Mouse (Mus musculus) kidney, embryonic 15.5 days (tissue): Measurements from ENCODE around the gene Timeless. TPM values are rescaled to one million over a fixed set of nuclear protein-coding genes. Genes with fewer than 3 reads are reported as not detected.
"Not testable (repeated sequence)": the region's sequence is repeated elsewhere in the genome, so short reads cannot be mapped to it uniquely, and the experiment has no call there.

Experiments used
- ATAC-seq: fragments of 200-750 bp; cut with Nextera tagmentation; replicated peaks from 2 replicates; pipeline ENCODE4 v1.8.0; 2017; ENCODE audit warnings: moderate TSS enrichment; ENCODE audit not compliant: low FRiP score
- H3K27ac ChIP-seq: fragments of 300-500 bp; sonication (generic); 2 replicates; pipeline ENCODE4 v1.5.1; 2015; ENCODE audit warnings: mild to moderate bottlenecking, inconsistent platforms
- H3K27me3 ChIP-seq: fragments of 300-500 bp; sonication (generic); 2 replicates; pipeline ENCODE4 v1.6.1; 2015; ENCODE audit warnings: inconsistent platforms
- H3K36me3 ChIP-seq: fragments of 300-500 bp; sonication (generic); 2 replicates; pipeline ENCODE4 v1.6.1; 2015; ENCODE audit warnings: inconsistent platforms
- H3K4me1 ChIP-seq: fragments of 300-500 bp; sonication (generic); 2 replicates; pipeline ENCODE4 v1.6.1; 2015; ENCODE audit warnings: inconsistent platforms
- H3K4me2 ChIP-seq: fragments of 300-500 bp; sonication (generic); 2 replicates; pipeline ENCODE4 v1.6.1; 2015; ENCODE audit warnings: moderate library complexity, mild to moderate bottlenecking, inconsistent platforms
- H3K4me3 ChIP-seq: fragments of 300-500 bp; sonication (generic); replicated peaks from 2 replicates; pipeline ENCODE4 v1.5.1; 2015; ENCODE audit warnings: mild to moderate bottlenecking, inconsistent platforms
- H3K9ac ChIP-seq: fragments of 300-500 bp; sonication (generic); 2 replicates; pipeline ENCODE4 v1.6.1; 2015; ENCODE audit warnings: mild to moderate bottlenecking, inconsistent platforms
- H3K9me3 ChIP-seq: fragments of 300-500 bp; sonication (generic); replicated peaks from 2 replicates; pipeline ENCODE4 v1.6.1; 2016; ENCODE audit warnings: inconsistent platforms
- WGBS: fragments of 180-500 bp; shearing (Covaris S2); methylation state at CpG from one replicate; pipeline ENCODE4 v1.1.7; 2015; ENCODE audit warnings: mixed read lengths; 5-methylcytosine and 5-hydroxymethylcytosine counted together
- polyA plus RNA-seq: library from polyadenylated mRNA; unstranded; fragments of >200 nt; fragmentation: Nextera tagmentation; extraction: Ambion mirVana; gene quantifications from 2 replicates; pipeline ENCODE4 v1.2.1, GENCODE M21; 2015

Timeless gene
- polyA plus RNA-seq, 1 experiment from 2014 or later, result 71.7 TPM

GRCm38 (mm10) chr10:128280943-128281342 is 49.1 kb downstream of the Timeless start:
- ATAC-seq, result no peak
- no peak overlapping the region for H3K27ac ChIP-seq
- no peak overlapping the region for H3K4me3 ChIP-seq
- 84% methylated on average over 6 of the region's 6 CpGs for WGBS
- H3K9ac ChIP-seq, result no peak overlapping the region
- no peaks in the 10 kb centered on the region for H3K9me3 ChIP-seq
- no peak overlapping the region for H3K4me2 ChIP-seq
- H3K36me3 ChIP-seq, result peaks cover 55% of the 10 kb centered on the region
- no peaks in the 10 kb centered on the region for H3K4me1 ChIP-seq
- no peaks in the 10 kb centered on the region for H3K27me3 ChIP-seq

- H3K4me3 ChIP-seq, result no peak overlapping the region
- 92% methylated on average over 14 of the region's 14 CpGs for WGBS
Measured at GRCm38 (mm10) chr10:128281682-128282081, 49.8 kb downstream of the Timeless start.

DNA sequence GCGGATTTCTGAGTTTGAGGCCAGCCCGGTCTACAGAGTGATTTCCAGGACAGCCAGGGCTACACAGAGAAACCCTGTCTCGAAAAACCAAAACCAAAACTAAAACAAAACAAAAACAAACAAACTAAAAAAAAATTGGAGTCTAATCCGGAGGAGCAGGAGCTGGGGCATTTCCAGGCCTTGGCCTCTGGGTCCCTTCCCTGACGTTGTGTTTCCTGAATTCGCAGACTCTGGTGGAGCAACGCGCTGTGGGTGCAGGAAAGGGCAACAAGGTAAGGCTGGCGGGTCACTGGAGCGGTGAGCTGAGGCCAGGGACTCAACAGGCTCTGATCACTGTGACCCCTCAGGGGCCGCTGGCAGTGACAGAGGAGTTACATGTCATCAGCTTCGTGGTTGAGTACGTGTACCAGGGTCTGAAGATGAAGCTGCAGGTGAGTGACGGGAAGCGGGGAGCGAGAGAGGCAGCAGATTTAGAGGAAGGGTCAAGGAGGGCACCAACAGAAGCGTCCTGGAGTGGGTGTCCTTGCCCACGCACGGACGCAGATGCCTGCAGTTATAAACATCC is 51.1 kb downstream of the Timeless start:
- Histone ChIP-seq H3K27ac (no peak overlapping the region), H3K27me3 (no peaks in the 10 kb centered on the region), H3K36me3 (peaks cover 61% of the 10 kb centered on the region), H3K9ac (no peak overlapping the region), H3K9me3 (no peaks in the 10 kb centered on the region), H3K4me2 (no peak overlapping the region), H3K4me3 (no peak overlapping the region), H3K4me1 (no peaks in the 10 kb centered on the region)
- no peak for ATAC-seq
- 71% methylated on average over 20 of the region's 20 CpGs for WGBS

More at GRCm38 (mm10) chr10:128281682-128282081, 49.8 kb downstream of the Timeless start:
- Histone ChIP-seq H3K27ac (no peak overlapping the region), H3K9me3 (no peaks in the 10 kb centered on the region), H3K27me3 (no peaks in the 10 kb centered on the region), H3K4me2 (no peak overlapping the region), H3K4me1 (no peaks in the 10 kb centered on the region), H3K36me3 (peaks cover 63% of the 10 kb centered on the region), H3K9ac (no peak overlapping the region)
- no peak for ATAC-seq

GRCm38 (mm10) chr10:128283604-128284579 is 52.0 kb downstream of the Timeless start:
- no peaks in the 10 kb centered on the region for H3K9me3 ChIP-seq
- no peaks in the 10 kb centered on the region for H3K27me3 ChIP-seq
- ATAC-seq, result peak; percentile 43; the same call in 1 of the 2 replicates
- WGBS, result 65% methylated on average over 31 of the region's 31 CpGs
- no peak overlapping the region for H3K9ac ChIP-seq
- H3K27ac ChIP-seq, result no peak overlapping the region
- H3K4me1 ChIP-seq, result no peaks in the 10 kb centered on the region
- H3K4me2 ChIP-seq, result no peak overlapping the region
- H3K36me3 ChIP-seq, result peaks cover 60% of the 10 kb centered on the region
- no peak overlapping the region for H3K4me3 ChIP-seq

DNA sequence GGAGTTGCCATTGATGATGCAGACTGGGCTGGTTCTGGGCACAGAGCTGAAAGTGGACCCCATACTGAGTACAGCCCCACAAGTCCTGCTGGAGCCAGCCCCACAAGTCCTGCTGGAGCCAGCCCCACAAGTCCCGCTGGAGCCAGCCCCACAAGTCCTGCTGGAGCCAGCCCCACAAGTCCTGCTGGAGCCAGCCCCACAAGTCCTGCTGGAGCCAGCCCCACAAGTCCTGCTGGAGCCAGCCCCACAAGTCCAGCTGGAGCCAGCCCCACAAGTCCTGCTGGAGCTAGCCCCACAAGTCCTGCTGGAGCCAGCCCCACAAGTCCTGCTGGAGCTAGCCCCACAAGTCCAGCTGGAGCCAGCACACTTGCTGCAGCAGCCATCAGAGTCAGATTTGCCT is 58.7 kb downstream of the Timeless start:
- not testable (repeated sequence) for H3K27me3 ChIP-seq, H3K4me3 ChIP-seq, H3K4me2 ChIP-seq, H3K27ac ChIP-seq, H3K9me3 ChIP-seq, H3K4me1 ChIP-seq, ATAC-seq, H3K9ac ChIP-seq
- H3K36me3 ChIP-seq, result peaks cover 46% of the 10 kb centered on the region
- WGBS, result 75% methylated on average over 1 of the region's 1 CpGs

GRCm38 (mm10) chr10:128296370-128297090 is 64.7 kb downstream of the Timeless start:
- Histone ChIP-seq H3K9ac (no peak overlapping the region), H3K4me1 (peaks cover 5% of the 10 kb centered on the region), H3K4me3 (no peak overlapping the region), H3K27ac (no peak overlapping the region), H3K9me3 (no peaks in the 10 kb centered on the region), H3K27me3 (no peaks in the 10 kb centered on the region), H3K36me3 (peaks cover 14% of the 10 kb centered on the region), H3K4me2 (no peak overlapping the region)
- 80% methylated on average over 13 of the region's 13 CpGs for WGBS
- ATAC-seq, result no peak

GRCm38 (mm10) chr10:128297221-128297620 is 65.4 kb downstream of the Timeless start:
- Histone ChIP-seq H3K9ac (no peak overlapping the region), H3K4me2 (no peak overlapping the region), H3K4me3 (no peak overlapping the region), H3K36me3 (peaks cover 7% of the 10 kb centered on the region), H3K27me3 (no peaks in the 10 kb centered on the region), H3K27ac (no peak overlapping the region), H3K9me3 (no peaks in the 10 kb centered on the region), H3K4me1 (peaks cover 6% of the 10 kb centered on the region)
- 83% methylated on average over 4 of the region's 4 CpGs for WGBS
- ATAC-seq, result no peak

- Histone ChIP-seq H3K4me3 (no peak overlapping the region), H3K4me2 (no peak overlapping the region), H3K36me3 (0 out of 2 replicates have a peak, but pooled peaks cover 3% of the 10 kb centered on the region), H3K9ac (no peak overlapping the region), H3K27ac (no peak overlapping the region), H3K9me3 (no peaks in the 10 kb centered on the region), H3K27me3 (no peaks in the 10 kb centered on the region), H3K4me1 (peaks cover 10% of the 10 kb centered on the region)
- ATAC-seq, result no peak; the same call in 1 of the 2 replicates
- WGBS, result 74% methylated on average over 11 of the region's 11 CpGs
Measured at GRCm38 (mm10) chr10:128297622-128298021, 65.8 kb downstream of the Timeless start.

DNA sequence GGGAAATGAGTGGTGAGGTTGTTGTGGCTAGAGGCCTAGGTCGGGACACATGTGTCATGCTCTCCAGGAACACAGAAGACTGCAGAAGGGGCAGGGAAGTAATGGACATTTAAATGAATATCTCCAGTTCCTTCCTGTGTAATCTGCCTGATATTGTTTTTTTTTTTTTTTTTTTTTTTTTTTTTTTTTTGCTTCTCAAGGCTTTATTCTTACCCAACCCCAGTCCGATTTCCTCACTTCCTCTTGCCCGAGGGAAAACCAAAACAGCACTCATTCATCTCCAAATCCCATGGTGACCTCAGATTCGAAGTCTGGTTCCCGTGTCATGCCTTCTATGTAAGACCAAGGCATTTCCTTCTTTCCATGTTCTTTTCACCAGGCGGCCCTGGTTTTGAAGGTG is 66.4 kb downstream of the Timeless start:
- ATAC-seq, result no peak
- H3K9ac ChIP-seq, result no peak overlapping the region
- H3K36me3 ChIP-seq, result no peaks in the 10 kb centered on the region
- no peak overlapping the region for H3K4me2 ChIP-seq
- WGBS, result 71% methylated on average over 6 of the region's 6 CpGs
- no peak overlapping the region for H3K4me3 ChIP-seq
- H3K9me3 ChIP-seq, result no peaks in the 10 kb centered on the region
- H3K27me3 ChIP-seq, result no peaks in the 10 kb centered on the region
- peaks cover 10% of the 10 kb centered on the region for H3K4me1 ChIP-seq
- H3K27ac ChIP-seq, result no peak overlapping the region

GRCm38 (mm10) chr10:128298702-128299171 is 66.9 kb downstream of the Timeless start, which contains the start of gene Il23a:
Gene Il23a, minus strand, starts transcription at chr10:128298752.
- Histone ChIP-seq H3K27me3 (no peaks in the 10 kb centered on the region), H3K36me3 (no peaks in the 10 kb centered on the region), H3K4me3 (no peak within 1 kb of the TSS), H3K27ac (no peak within 1 kb of the TSS), H3K9ac (no peak within 1 kb of the TSS), H3K4me1 (peaks cover 12% of the 10 kb centered on the region), H3K9me3 (no peaks in the 10 kb centered on the region), H3K4me2 (no peak within 1 kb of the TSS)
- WGBS, result 76% methylated on average over 11 of the region's 11 CpGs
- ATAC-seq, result no peak

DNA sequence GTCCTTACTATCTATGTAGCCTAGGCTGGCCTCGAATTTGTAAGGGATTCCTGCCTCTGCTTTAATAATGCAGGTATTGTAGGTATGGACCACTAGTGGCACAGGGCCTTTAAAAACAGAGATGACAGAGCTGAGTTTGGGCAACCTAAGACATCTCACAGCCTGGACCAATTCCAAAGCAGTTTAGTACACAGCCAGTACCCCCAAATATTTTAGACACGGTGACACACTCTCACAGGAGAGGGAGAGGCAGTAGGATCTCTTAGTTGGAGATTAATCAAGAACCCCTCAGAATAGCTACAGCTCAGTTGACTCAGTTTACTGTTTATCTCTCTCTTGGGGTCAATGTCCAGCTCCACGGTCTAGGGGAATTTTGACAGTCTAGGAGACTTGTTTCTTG is 70.5 kb downstream of the Timeless start:
- Histone ChIP-seq H3K9me3 (no peaks in the 10 kb centered on the region), H3K27ac (peak overlapping the region; percentile 98), H3K36me3 (peaks cover 20% of the 10 kb centered on the region), H3K4me1 (peaks cover 23% of the 10 kb centered on the region), H3K4me3 (peak overlapping the region; percentile 50), H3K9ac (peak overlapping the region; percentile 57), H3K4me2 (peak overlapping the region; percentile 81), H3K27me3 (no peaks in the 10 kb centered on the region)
- 43% methylated on average over 3 of the region's 3 CpGs for WGBS
- ATAC-seq, result no peak
